Mouse (Mus musculus) heart, embryonic 13.5 days (tissue): ENCODE measurements around the gene Hist1h4d. TPM values are rescaled to one million over a fixed set of nuclear protein-coding genes. Genes with fewer than 3 reads are reported as not detected.
"Not testable (repeated sequence)": the region's sequence is repeated elsewhere in the genome, so short reads cannot be mapped to it uniquely, and the experiment has no call there.

Experiments
- ATAC-seq: fragments of 200-750 bp; cut with Nextera tagmentation; 2 replicates; pipeline ENCODE4 v1.8.0; 2017; ENCODE audit warnings: moderate TSS enrichment; ENCODE audit not compliant: insufficient number of reproducible peaks, low FRiP score, low TSS enrichment; ENCODE audit errors: extremely low read depth
- H3K27ac ChIP-seq: fragments of 300-500 bp; sonication (generic); replicated peaks from 2 replicates; pipeline ENCODE4 v1.5.1; 2015; ENCODE audit warnings: moderate library complexity, mild to moderate bottlenecking, inconsistent platforms
- H3K27me3 ChIP-seq: fragments of 300-500 bp; sonication (generic); replicated peaks from 2 replicates; pipeline ENCODE4 v1.6.1; 2015; ENCODE audit warnings: mild to moderate bottlenecking, inconsistent platforms
- H3K36me3 ChIP-seq: fragments of 300-500 bp; sonication (generic); 2 replicates; pipeline ENCODE4 v1.6.1; 2015; ENCODE audit warnings: mild to moderate bottlenecking, inconsistent platforms
- H3K4me1 ChIP-seq: fragments of 300-500 bp; sonication (generic); 2 replicates; pipeline ENCODE4 v1.6.1; 2015; ENCODE audit warnings: inconsistent platforms
- H3K4me2 ChIP-seq: fragments of 300-500 bp; sonication (generic); 2 replicates; pipeline ENCODE4 v1.6.1; 2015; ENCODE audit warnings: inconsistent platforms, mild to moderate bottlenecking, moderate library complexity
- H3K4me3 ChIP-seq: fragments of 300-500 bp; sonication (generic); 2 replicates; pipeline ENCODE4 v1.5.1; 2015; ENCODE audit warnings: moderate library complexity, mild to moderate bottlenecking, inconsistent platforms
- H3K9ac ChIP-seq: fragments of 300-500 bp; sonication (generic); 2 replicates; pipeline ENCODE4 v1.6.1; 2015; ENCODE audit warnings: inconsistent platforms, mild to moderate bottlenecking, moderate library complexity
- H3K9me3 ChIP-seq: fragments of 300-500 bp; sonication (generic); 2 replicates; pipeline ENCODE4 v1.6.1; 2016; ENCODE audit warnings: inconsistent platforms
- WGBS: fragments of 180-500 bp; shearing (Covaris S2); methylation state at CpG from one replicate; pipeline ENCODE4 v1.1.7; 2015; ENCODE audit warnings: mixed read lengths; 5-methylcytosine and 5-hydroxymethylcytosine counted together
- polyA plus RNA-seq: library from polyadenylated mRNA; unstranded; fragments of >200 nt; fragmentation: Nextera tagmentation; extraction: Ambion mirVana; gene quantifications from 2 replicates; pipeline ENCODE4 v1.2.1, GENCODE M21; 2015

Hist1h4d gene
- polyA plus RNA-seq, 1 experiment from 2014 or later, result 54.8 TPM

DNA sequence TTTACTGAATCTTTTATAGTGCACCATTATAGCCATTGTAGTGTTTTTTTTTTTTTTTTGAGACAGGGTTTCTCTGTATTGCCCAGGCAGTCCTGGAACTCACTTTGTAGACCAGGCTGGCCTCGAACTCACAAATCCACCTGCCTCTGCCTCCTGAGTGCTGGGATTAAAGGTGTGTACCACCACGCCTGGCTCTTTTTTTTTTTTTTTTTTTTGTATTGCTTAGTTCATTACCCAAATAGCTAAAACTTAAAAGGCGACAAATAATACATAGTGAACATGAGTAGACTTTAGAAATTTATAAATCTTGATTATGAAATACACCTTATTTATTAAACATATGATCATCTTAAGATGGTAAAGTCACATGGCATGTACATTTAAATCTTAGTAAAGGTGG, 39.9 kb upstream of the Hist1h4d start:
- Histone ChIP-seq H3K36me3 (no peaks in the 10 kb centered on the region), H3K9me3 (no peaks in the 10 kb centered on the region), H3K27ac (no peak overlapping the region), H3K4me1 (peaks cover 18% of the 10 kb centered on the region), H3K9ac (no peak overlapping the region), H3K27me3 (no peaks in the 10 kb centered on the region), H3K4me2 (no peak overlapping the region), H3K4me3 (no peak overlapping the region)
- 81% methylated on average over 3 of the region's 3 CpGs for WGBS
- ATAC-seq, result no peak

- 10% methylated on average over 3 of the region's 3 CpGs for WGBS
- Histone ChIP-seq H3K4me2 (peak overlapping the region; percentile 83), H3K4me3 (peak overlapping the region; percentile 58), H3K9ac (peak overlapping the region; percentile 79), H3K27ac (peak overlapping the region; percentile 90)
- H3K9me3 ChIP-seq, H3K4me1 ChIP-seq, H3K27me3 ChIP-seq, H3K36me3 ChIP-seq, ATAC-seq: not testable (repeated sequence)
Measured at GRCm38 (mm10) chr13:23542225-23542980, 39.0 kb upstream of the Hist1h4d start.

- Histone ChIP-seq H3K4me2 (peak within 1 kb of the TSS; percentile 83), H3K4me3 (peak within 1 kb of the TSS; percentile 58), H3K27ac (peak within 1 kb of the TSS; percentile 93), H3K9ac (peak within 1 kb of the TSS; percentile 79)
- H3K27me3 ChIP-seq, H3K4me1 ChIP-seq, H3K36me3 ChIP-seq, H3K9me3 ChIP-seq: not testable (repeated sequence)
- WGBS, result under 1% methylated on average over 38 of the region's 42 CpGs
- peak; percentile 80 for ATAC-seq
Measured at GRCm38 (mm10) chr13:23542999-23543607, 38.3 kb upstream of the Hist1h4d start, which contains the start of gene Hist1h2bh. Gene Hist1h2bh (minus strand): TSS chr13:23543392.

DNA sequence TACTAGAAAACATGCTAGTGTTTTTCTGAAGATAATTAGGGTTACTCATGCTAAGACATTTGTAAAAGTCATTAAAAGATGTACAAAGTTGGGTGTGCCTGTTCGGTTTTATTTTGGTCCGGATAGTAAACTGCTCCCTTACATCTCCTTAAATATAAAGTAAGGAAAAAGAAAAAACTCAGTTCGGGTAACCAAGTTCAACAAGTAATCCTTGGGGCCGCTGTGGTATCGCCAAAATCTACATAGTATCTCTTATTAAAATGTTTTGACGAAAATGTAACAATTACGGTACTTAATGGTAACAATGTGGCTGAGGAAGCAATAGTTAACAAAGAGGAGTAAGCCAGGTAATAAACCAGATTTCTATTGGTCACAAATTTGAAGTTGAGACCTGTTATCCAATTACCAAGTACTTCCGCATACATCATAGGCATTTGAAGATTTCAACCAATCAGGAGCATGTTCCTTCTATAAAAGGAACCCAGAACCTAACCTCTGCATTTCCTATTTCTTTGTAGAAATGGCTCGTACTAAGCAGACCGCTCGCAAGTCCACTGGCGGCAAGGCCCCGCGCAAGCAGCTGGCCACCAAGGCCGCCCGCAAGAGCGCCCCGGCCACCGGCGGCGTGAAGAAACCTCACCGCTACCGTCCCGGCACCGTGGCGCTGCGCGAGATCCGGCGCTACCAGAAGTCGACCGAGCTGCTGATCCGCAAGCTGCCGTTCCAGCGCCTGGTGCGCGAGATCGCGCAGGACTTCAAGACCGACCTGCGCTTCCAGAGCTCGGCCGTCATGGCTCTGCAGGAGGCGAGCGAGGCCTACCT, 37.2 kb upstream of the Hist1h4d start, which contains the start of gene Hist1h3f:
Hist1h3f (plus strand) TSS at position 88 of the 822 bp plus-strand sequence.
- no peaks in the 10 kb centered on the region for H3K27me3 ChIP-seq
- peak within 1 kb of the TSS; percentile 93 for H3K27ac ChIP-seq
- H3K4me2 ChIP-seq, result peak within 1 kb of the TSS; percentile 83
- no peaks in the 10 kb centered on the region for H3K9me3 ChIP-seq
- ATAC-seq, result peak; percentile 86
- H3K4me3 ChIP-seq, result peak within 1 kb of the TSS; percentile 58
- under 1% methylated on average over 35 of the region's 45 CpGs for WGBS
- H3K4me1 ChIP-seq, result peaks cover 8% of the 10 kb centered on the region
- H3K36me3 ChIP-seq, result no peaks in the 10 kb centered on the region
- peak within 1 kb of the TSS; percentile 82 for H3K9ac ChIP-seq

DNA sequence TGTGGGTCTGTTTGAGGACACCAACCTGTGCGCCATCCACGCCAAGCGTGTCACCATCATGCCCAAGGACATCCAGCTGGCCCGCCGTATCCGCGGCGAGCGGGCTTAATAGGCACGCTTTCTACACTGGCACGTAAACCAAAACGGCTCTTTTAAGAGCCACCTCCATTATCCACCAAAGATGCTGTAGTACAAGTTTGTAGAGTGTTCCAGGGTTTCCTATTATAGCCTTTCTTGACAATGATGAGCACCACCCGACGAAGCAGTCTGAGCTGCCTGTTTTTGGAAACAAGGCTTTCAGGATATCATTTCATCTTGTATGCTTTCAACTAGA, 36.6 kb upstream of the Hist1h4d start:
- H3K4me1 ChIP-seq, H3K9me3 ChIP-seq, H3K36me3 ChIP-seq, H3K27me3 ChIP-seq: not testable (repeated sequence)
- Histone ChIP-seq H3K9ac (peak overlapping the region; percentile 82), H3K27ac (peak overlapping the region; percentile 93), H3K4me3 (peak overlapping the region; percentile 58), H3K4me2 (peak overlapping the region; percentile 83)
- WGBS, result 0% methylated on average over 14 of the region's 14 CpGs
- 0 out of 2 replicates have a peak, but pooled peaks have one; percentile 4 for ATAC-seq

- Histone ChIP-seq H3K4me2 (no peak overlapping the region), H3K4me3 (no peak overlapping the region), H3K27me3 (no peaks in the 10 kb centered on the region), H3K27ac (no peak overlapping the region), H3K9me3 (no peaks in the 10 kb centered on the region), H3K9ac (no peak overlapping the region), H3K36me3 (no peaks in the 10 kb centered on the region), H3K4me1 (peaks cover 15% of the 10 kb centered on the region)
- ATAC-seq, result no peak
- 71% methylated on average over 5 of the region's 5 CpGs for WGBS
Measured at GRCm38 (mm10) chr13:23546694-23547093, 34.7 kb upstream of the Hist1h4d start.

DNA sequence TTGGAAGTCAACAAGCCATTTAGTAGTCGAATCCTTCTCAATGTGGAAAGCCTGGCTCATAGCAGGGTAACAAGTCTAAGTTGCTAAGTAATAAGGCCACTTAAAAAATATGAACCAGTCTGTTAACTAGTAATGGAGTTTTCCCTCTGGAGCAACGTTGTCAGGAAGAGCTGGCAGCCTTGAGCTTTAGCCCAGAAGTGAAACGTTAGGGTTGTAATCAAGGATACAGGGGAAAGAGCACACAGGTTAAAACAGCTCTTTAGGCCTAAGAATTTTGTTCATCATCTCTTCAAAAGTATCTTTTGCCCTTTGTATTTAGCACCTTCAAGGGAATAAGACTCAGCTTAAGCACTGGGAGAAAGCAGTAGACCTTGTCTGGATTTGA, 30.6 kb upstream of the Hist1h4d start:
- Histone ChIP-seq H3K4me2 (peak overlapping the region; percentile 72), H3K9me3 (no peaks in the 10 kb centered on the region), H3K9ac (peak overlapping the region; percentile 79), H3K27me3 (no peaks in the 10 kb centered on the region), H3K36me3 (no peaks in the 10 kb centered on the region), H3K4me3 (peak overlapping the region; percentile 57), H3K4me1 (peaks cover 22% of the 10 kb centered on the region), H3K27ac (peak overlapping the region; percentile 92)
- 10% methylated on average over 3 of the region's 3 CpGs for WGBS
- ATAC-seq, result no peak

DNA sequence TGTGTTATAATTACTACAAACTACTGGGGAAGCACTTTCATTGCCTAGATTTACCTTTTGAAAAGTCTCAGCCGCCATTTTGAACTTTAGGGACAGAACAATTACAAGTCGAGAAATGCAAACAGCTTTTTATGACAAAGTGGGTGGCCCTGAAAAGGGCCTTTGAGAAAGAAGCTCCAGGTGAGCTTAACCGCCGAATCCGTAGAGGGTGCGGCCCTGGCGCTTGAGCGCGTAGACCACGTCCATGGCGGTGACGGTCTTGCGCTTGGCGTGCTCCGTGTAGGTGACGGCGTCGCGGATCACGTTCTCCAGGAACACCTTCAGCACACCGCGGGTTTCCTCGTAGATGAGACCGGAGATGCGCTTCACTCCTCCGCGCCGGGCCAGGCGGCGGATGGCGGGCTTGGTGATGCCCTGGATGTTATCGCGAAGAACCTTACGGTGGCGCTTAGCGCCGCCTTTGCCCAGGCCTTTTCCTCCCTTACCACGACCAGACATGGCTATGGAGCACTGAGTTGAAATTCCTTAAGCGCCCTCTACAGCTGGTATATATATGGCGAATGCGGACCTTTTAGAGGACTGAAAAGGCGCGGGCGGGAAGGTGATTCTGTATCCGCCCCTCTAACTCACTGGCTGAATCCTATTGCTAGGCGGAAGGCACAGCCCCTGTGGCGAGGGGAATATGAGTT, 30.1 kb upstream of the Hist1h4d start, which contains the start of gene Hist1h4f:
Hist1h4f (minus strand) TSS at position 503 of the 689 bp plus-strand sequence.
- peak within 1 kb of the TSS; percentile 72 for H3K4me2 ChIP-seq
- peak within 1 kb of the TSS; percentile 92 for H3K27ac ChIP-seq
- H3K4me1 ChIP-seq, result peaks cover 23% of the 10 kb centered on the region
- peak within 1 kb of the TSS; percentile 79 for H3K9ac ChIP-seq
- H3K36me3 ChIP-seq, H3K27me3 ChIP-seq, H3K9me3 ChIP-seq: not testable (repeated sequence)
- under 1% methylated on average over 47 of the region's 47 CpGs for WGBS
- H3K4me3 ChIP-seq, result peak within 1 kb of the TSS; percentile 57
- ATAC-seq, result peak; percentile 71; the same call in 1 of the 2 replicates

DNA sequence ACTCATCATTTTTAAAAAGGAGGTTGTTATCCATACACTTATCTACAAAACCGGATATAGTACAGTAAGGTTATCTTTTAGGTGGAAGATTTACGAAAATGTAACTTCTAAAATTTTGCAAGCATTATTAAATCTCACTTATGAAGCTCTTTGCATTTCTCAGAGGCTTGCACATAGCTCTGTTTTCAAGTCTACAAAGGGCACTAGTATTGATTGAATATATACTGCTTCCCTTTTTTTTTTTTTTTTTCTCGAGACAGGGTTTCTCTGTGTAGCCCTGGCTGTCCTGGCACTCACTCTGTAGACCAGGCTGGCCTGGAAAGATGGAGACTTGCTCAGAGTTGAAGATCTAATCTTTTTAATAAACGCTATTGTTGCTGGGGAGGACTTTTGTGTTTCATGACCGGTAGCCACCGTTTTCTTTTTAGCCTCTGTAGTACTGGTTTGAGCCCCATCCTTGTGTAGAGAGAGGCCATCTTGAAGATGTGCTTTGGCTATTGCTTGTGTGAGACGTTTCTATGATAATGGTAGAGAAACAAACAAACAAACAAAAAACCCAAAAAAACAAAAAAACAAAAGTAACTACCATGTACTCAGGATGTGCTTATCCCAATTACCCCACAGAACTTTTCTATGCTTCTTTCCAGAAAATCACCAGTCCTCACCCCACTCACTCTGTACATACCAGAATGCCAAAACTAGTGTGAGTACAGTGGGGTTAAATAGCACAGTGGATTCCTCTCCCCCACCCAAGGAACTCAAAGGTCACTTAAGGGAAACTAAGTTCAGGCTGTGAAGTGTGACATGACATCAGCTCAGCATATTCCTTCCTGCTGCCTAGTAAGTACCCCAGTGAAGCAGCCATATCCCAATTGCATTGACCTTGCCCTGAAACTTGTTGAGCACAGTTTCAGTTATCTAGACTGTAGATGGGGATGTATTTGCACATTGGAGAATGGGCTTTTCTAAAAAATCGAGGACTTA, 29.2 kb upstream of the Hist1h4d start:
- H3K36me3 ChIP-seq, result no peaks in the 10 kb centered on the region
- no peaks in the 10 kb centered on the region for H3K27me3 ChIP-seq
- peak overlapping the region; percentile 92 for H3K27ac ChIP-seq
- H3K9ac ChIP-seq, result peak overlapping the region; percentile 66
- H3K4me2 ChIP-seq, result peak overlapping the region; percentile 72
- no peaks in the 10 kb centered on the region for H3K9me3 ChIP-seq
- no peak for ATAC-seq
- WGBS, result 44% methylated on average over 8 of the region's 8 CpGs
- H3K4me1 ChIP-seq, result peaks cover 29% of the 10 kb centered on the region
- peak overlapping the region; percentile 57 for H3K4me3 ChIP-seq

- H3K9me3 ChIP-seq, result no peaks in the 10 kb centered on the region
- peak within 1 kb of the TSS; percentile 96 for H3K9ac ChIP-seq
- H3K4me3 ChIP-seq, result no peak within 1 kb of the TSS; the same call in 1 of the 2 replicates
- H3K36me3 ChIP-seq, result no peaks in the 10 kb centered on the region
- peaks cover 29% of the 10 kb centered on the region for H3K4me1 ChIP-seq
- H3K4me2 ChIP-seq, result peak within 1 kb of the TSS; percentile 99
- peak within 1 kb of the TSS; percentile 98 for H3K27ac ChIP-seq
- no peak for ATAC-seq
- H3K27me3 ChIP-seq, result no peaks in the 10 kb centered on the region
Measured at GRCm38 (mm10) chr13:23552962-23553361, 28.4 kb upstream of the Hist1h4d start, which contains the start of gene Hist1h1d. Gene Hist1h1d (plus strand): TSS chr13:23553262.
